29 mouse cellular contexts compared by ENCODE assay signal in the genomic region with DNA sequence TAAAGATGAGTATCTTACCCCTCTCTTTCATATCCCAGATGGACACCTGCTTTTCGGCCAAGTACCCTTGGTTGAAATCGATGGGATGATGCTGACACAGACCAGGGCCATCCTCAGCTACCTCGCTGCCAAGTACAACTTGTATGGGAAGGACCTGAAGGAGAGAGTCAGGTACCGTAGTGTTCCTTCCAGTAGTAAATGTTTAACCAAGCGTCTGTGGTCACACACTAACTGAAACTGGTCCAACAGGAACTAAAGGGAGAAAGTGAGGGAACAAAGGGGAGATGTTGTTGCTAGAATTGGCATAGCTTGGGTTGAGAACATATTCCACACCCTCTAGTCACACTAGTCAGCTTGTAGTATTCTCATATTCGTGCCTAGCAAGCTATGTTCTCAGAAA. TPM values are rescaled to one million over a fixed set of nuclear protein-coding genes. Genes with fewer than 3 reads are reported as not detected.
DNase-seq lines count a peak whose midpoint lies in the region; ATAC-seq lines count a peak whose summit lies in the region.
"Had no signal": no experiment of that assay in that cellular context is flagged by ENCODE, and none has a peak within 500 bp of the region (broad histone marks: within the 10 kb centered on the region; RNA-seq: fewer than 3 reads in every experiment).

No protein-coding gene starts in this region.

- H3K9me3 ChIP-seq in intestine, embryonic 14.5 days (ENCODE audit: control insufficient read depth, low read length): no peaks in the 10 kb centered on the region
- no peaks in the 10 kb centered on the region for H3K9me3 ChIP-seq in kidney, embryonic 14.5 days (ENCODE audit: control insufficient read depth, low read length)
- H3K9me3 ChIP-seq: embryonic facial prominence, embryonic 15.5 days; forebrain, embryonic 10.5 days; G1E; limb, embryonic 10.5 days; liver, embryonic 12.5 days; lung, embryonic 15.5 days; midbrain, embryonic 10.5 days had no signal

- H3K4me2 ChIP-seq in intestine, embryonic 14.5 days (ENCODE audit: low read length): no peak overlapping the region
- no peak overlapping the region for H3K4me2 ChIP-seq in kidney, embryonic 14.5 days (replicated peaks; ENCODE audit: low read depth, low read length)
- H3K4me2 ChIP-seq: embryonic facial prominence, embryonic 15.5 days; hindbrain, embryonic 14.5 days; liver, embryonic 12.5 days; lung, embryonic 15.5 days had no signal

- no peaks in the 10 kb centered on the region for H3K4me1 ChIP-seq in intestine, embryonic 14.5 days (replicated peaks; ENCODE audit: control insufficient read depth, insufficient read depth, low read length)
- H3K4me1 ChIP-seq in kidney, embryonic 14.5 days (ENCODE audit: control insufficient read depth, insufficient read depth, low read length): no peaks in the 10 kb centered on the region
- H3K4me1 ChIP-seq: forebrain, embryonic 10.5 days; liver, embryonic 12.5 days; lung, embryonic 15.5 days; midbrain, embryonic 10.5 days had no signal

- H3K27me3 ChIP-seq in intestine, embryonic 14.5 days (replicated peaks; ENCODE audit: control insufficient read depth, insufficient read depth, low read length): no peaks in the 10 kb centered on the region
- no peaks in the 10 kb centered on the region for H3K27me3 ChIP-seq in kidney, embryonic 14.5 days (ENCODE audit: control insufficient read depth, insufficient read depth, low read length)
- H3K27me3 ChIP-seq: embryonic facial prominence, embryonic 15.5 days; liver, embryonic 12.5 days; lung, embryonic 15.5 days had no signal

- WGBS in intestine, embryonic 14.5 days: 77% methylated on average over 6 of the region's 6 CpGs
- 84% methylated on average over 6 of the region's 6 CpGs for WGBS in kidney, embryonic 14.5 days

- ATAC-seq in intestine, embryonic 14.5 days (replicated peaks; ENCODE audit: low FRiP score, low TSS enrichment, low read depth): peak; percentile 84
- ATAC-seq in kidney, embryonic 14.5 days (ENCODE audit: low FRiP score, low TSS enrichment): peak; percentile 55; the same call in 1 of the 2 replicates
- ATAC-seq: activated CD4-positive, CD25-positive, alpha-beta regulatory T cell, adult 4 months; liver, embryonic 12.5 days had no signal

- H3K27ac ChIP-seq in intestine, embryonic 14.5 days (ENCODE audit: low read depth): no peak overlapping the region
- no peak overlapping the region for H3K27ac ChIP-seq in kidney, embryonic 14.5 days (ENCODE audit: low read depth, low read length)
- H3K27ac ChIP-seq: embryonic facial prominence, embryonic 15.5 days; forebrain, embryonic 10.5 days; hindbrain, embryonic 14.5 days; left cerebral cortex, adult 2 months; limb, embryonic 10.5 days; liver, embryonic 12.5 days; lung, embryonic 15.5 days; midbrain, embryonic 10.5 days had no signal

- H3K36me3 ChIP-seq in intestine, embryonic 14.5 days (ENCODE audit: control insufficient read depth, insufficient read depth, low read length): peaks cover 2% of the 10 kb centered on the region; the same call in 1 of the 2 replicates
- peaks cover 23% of the 10 kb centered on the region; the same call in 1 of the 2 replicates for H3K36me3 ChIP-seq in kidney, embryonic 14.5 days (ENCODE audit: control insufficient read depth, insufficient read depth, low read length)
- H3K36me3 ChIP-seq: G1E; lung, embryonic 15.5 days had no signal

- no peak overlapping the region for H3K4me3 ChIP-seq in intestine, embryonic 14.5 days (ENCODE audit: low read depth, low read length)
- H3K4me3 ChIP-seq in kidney, embryonic 14.5 days (ENCODE audit: low read length): no peak overlapping the region
- H3K4me3 ChIP-seq: embryonic facial prominence, embryonic 15.5 days; forebrain, embryonic 10.5 days; left cerebral cortex, adult 2 months; limb, embryonic 10.5 days; liver, embryonic 12.5 days; lung, embryonic 15.5 days; midbrain, embryonic 10.5 days had no signal

- H3K9ac ChIP-seq in intestine, embryonic 14.5 days (ENCODE audit: low read length): no peak overlapping the region
- no peak overlapping the region for H3K9ac ChIP-seq in kidney, embryonic 14.5 days (ENCODE audit: low read depth, low read length)
- H3K9ac ChIP-seq: embryonic facial prominence, embryonic 15.5 days; hindbrain, embryonic 14.5 days; liver, embryonic 12.5 days; lung, embryonic 15.5 days had no signal

- peak; percentile 46 for DNase-seq in kidney, adult 11 months
- DNase-seq in kidney, postnatal 10 days: no peak
- DNase-seq in intestine, embryonic 14.5 days (ENCODE audit: low spot score): no peak
- peak; percentile 66 for DNase-seq in lung, postnatal 36 days
- no peak for DNase-seq in adrenal gland, adult (ENCODE audit: inconsistent age in 2 of 2, low spot score in 1 of 2)
- no peak for DNase-seq in thymus, postnatal 14 days
- no peak for DNase-seq in urinary bladder, adult 18-20 months (ENCODE audit: low spot score in 2 of 2)
- DNase-seq: adrenal gland, postnatal 14 days; cerebellum, adult 11-12 months; cerebellum, postnatal 25 days; heart, postnatal 36 days; layer of hippocampus, adult 9-11 months; right cerebral cortex, postnatal 25 days; thymus, postnatal 36 days had no signal

RNA-seq across cellular contexts. Expression of a gene that starts 21.6 kb away (rescaled TPM):
- polyA plus RNA-seq in intestine, embryonic 14.5 days (2014; fragmentation: Nextera tagmentation; extraction: Ambion mirVana): 43.1 and 46.6 TPM in 2 replicates
- 102 and 108 TPM in 2 replicates for polyA plus RNA-seq in kidney, embryonic 14.5 days (2014; fragmentation: Nextera tagmentation; extraction: Ambion mirVana)

RNA-seq across cellular contexts. Expression of a gene that starts 26.3 kb away (rescaled TPM):
- polyA plus RNA-seq in intestine, embryonic 14.5 days (2014; fragmentation: Nextera tagmentation; extraction: Ambion mirVana): 1.2 and 3.1 TPM in 2 replicates
- polyA plus RNA-seq in kidney, embryonic 14.5 days (2014; fragmentation: Nextera tagmentation; extraction: Ambion mirVana): not detected in 2 replicates
- polyA plus RNA-seq: activated CD4-positive, CD25-positive, alpha-beta regulatory T cell, adult 4 months; forebrain, embryonic 10.5 days; G1E; heart, embryonic 14.5 days; hindbrain, embryonic 14.5 days; limb, embryonic 10.5 days; liver, embryonic 12.5 days; midbrain, embryonic 10.5 days; midbrain, postnatal 0 days; testis, adult 2 months had no signal

RNA-seq across cellular contexts. Expression of a gene that starts 52.7 kb away (rescaled TPM):
- 1.1 and 1.7 TPM in 2 replicates for polyA plus RNA-seq in intestine, embryonic 14.5 days (2014; fragmentation: Nextera tagmentation; extraction: Ambion mirVana)
- polyA plus RNA-seq in kidney, embryonic 14.5 days (2014; fragmentation: Nextera tagmentation; extraction: Ambion mirVana): not detected in 2 replicates
- polyA plus RNA-seq: activated CD4-positive, CD25-positive, alpha-beta regulatory T cell, adult 4 months; forebrain, embryonic 10.5 days; G1E; heart, embryonic 14.5 days; hindbrain, embryonic 14.5 days; limb, embryonic 10.5 days; liver, embryonic 12.5 days; lung, embryonic 15.5 days; midbrain, embryonic 10.5 days; midbrain, postnatal 0 days; spleen, adult 2 months; testis, adult 2 months had no signal

Comparison
In these comparisons a context has a peak if more than half of its experiments do, and no peak if none do; other contexts are left out.
1. DNase-seq: peak in kidney, adult 11 months (single experiment) and lung, postnatal 36 days (single experiment); none in kidney, postnatal 10 days (single experiment), intestine, embryonic 14.5 days (single experiment), adrenal gland, adult (0 of 2), thymus, postnatal 14 days (single experiment) and urinary bladder, adult 18-20 months (0 of 2).